Mouse (Mus musculus) heart, postnatal 25 days (tissue): ENCODE data around the gene Isg20. TPM values are rescaled to one million over a fixed set of nuclear protein-coding genes. Genes with fewer than 3 reads are reported as not detected.

Experiments
- DNase-seq: peaks from one replicate; pipeline ENCODE4 v3.0.0; 2022; ENCODE audit warnings: low spot score
- intact Hi-C: fragments of 180-260 bp; cut with DNase I; formaldehyde crosslinking; loops from one replicate; pipeline ENCODE4 v1.15.1; 2025
- total RNA-seq, 2 experiments: library from RNA; stranded (reverse); gene quantifications; 2 replicates each; pipeline ENCODE4 v1.2.3; 2021

The Isg20 gene
- 10 to 100 TPM; 11.8 to 16.4 TPM for total RNA-seq

DNA sequence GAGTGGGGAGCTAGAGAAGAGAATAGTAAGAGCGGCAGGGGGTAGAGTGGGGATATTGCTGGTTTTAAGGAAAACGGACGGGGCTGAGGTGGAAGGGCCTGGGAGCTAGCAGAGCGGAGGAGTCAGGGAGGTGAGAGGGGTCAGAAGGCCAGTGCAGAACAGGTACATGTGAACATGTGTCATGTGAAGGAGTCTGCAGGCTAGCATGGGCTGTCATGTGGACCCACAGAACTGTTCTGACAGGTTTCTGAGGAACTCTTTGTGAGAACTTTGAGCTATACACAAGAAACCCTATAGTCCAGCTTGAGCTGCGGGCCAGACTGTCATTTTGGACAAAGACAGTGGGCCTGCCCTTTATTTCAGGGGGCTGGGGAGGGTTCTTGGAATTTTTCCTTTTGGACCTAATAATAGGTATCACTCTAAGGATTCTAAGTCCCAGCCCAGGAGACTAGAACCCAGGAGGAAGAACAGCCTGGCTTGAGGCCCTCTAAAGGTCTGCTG, at the start of gene Isg20:
Isg20 (plus strand) TSS at position 451 of the 501 bp plus-strand sequence.
- intact Hi-C loops = no loop called here
- DNase-seq = no peak

DNA sequence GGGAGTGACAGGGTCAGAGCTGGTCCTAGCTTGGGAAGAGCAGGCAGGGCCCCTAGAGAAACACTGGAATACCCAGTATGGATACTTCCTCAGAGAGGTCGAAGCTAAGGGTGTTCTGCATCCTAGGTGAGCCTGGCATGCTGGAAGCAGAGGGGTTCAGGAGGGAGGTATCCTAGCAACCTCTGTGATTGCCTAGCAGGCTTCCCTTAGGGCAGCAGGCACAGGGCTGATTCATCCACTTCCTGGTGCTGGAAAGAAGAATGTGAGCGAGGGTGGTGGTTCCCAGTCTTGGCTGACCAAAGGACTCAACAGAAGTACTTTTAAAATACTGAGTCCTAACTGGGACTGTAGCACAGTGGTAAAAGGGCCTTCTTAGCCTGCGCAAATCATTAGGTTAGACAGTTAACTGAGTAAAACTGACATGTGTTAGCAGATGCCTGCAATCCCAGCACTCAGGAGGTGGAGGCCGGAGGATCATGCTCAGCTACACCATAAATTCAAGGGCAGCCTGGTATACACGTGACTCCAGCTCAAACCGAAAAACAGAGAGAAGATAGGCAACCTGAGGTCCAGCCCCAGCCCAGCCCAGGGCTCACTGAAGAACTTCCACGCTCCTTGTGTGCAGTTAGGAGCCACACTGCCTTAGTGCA, 49.3 kb upstream of the Isg20 start:
- intact Hi-C loops = no loop called here
- no peak for DNase-seq

DNA sequence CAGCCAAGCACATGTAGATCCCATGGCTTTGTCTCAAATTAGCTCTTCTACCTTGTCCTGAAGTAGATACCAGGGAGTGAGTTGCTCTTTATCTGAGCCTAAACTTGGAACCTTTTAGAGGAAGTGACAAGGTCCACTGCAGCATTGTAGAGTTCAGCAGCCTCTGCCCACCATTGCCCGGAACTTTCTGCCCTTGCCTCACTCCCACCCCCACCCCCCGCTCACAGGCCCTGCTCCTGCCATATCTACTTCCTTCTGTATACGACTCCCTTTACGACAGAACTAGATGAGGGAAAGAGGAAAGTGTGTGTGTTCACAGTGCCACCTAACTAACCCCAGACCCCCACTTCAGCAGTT, 48.8 kb upstream of the Isg20 start:
- intact Hi-C loops = no loop called here
- no peak for DNase-seq

- intact Hi-C loops = no loop called here
- DNase-seq = no peak
These were observed 47.8 kb upstream of the Isg20 start for GRCm38 (mm10) chr7:78865212-78865949.

DNA sequence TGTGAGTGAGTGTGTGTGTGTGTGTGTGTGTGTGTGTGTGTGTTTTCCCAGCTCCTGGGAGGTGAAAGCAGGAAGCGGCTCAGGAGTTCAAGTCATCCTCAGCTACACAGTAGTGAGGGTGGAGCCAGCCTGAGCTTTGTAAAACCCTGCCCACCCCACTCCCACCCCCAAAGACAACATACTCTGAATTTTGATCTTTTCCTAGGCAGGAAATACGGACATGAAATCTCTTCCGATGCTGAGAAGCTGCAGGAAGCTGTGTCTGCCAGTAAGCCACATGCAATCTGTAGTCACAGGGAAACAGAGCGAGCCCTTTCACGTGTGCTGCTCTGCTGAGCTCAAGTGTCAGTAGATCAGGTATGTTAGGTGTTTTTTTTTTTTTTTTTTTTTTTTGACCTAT, 44.5 kb upstream of the Isg20 start:
- intact Hi-C loops = no loop called here
- no peak for DNase-seq

- intact Hi-C loops = no loop called here
- no peak for DNase-seq
These were observed 40.9 kb upstream of the Isg20 start for GRCm38 (mm10) chr7:78872366-78872765.

- no peak for DNase-seq
- intact Hi-C loops = no loop called here
These were observed 40.4 kb upstream of the Isg20 start for GRCm38 (mm10) chr7:78872831-78873230.

- intact Hi-C loops = no loop called here
- DNase-seq = no peak
These were observed 31.4 kb upstream of the Isg20 start for GRCm38 (mm10) chr7:78881607-78882468.

- intact Hi-C loops = no loop called here
- DNase-seq = no peak
These were observed 30.8 kb upstream of the Isg20 start for GRCm38 (mm10) chr7:78882469-78882837.

GRCm38 (mm10) chr7:78883016-78883725, 30.1 kb upstream of the Isg20 start:
- DNase-seq = no peak
- intact Hi-C loops = no loop called here

DNA sequence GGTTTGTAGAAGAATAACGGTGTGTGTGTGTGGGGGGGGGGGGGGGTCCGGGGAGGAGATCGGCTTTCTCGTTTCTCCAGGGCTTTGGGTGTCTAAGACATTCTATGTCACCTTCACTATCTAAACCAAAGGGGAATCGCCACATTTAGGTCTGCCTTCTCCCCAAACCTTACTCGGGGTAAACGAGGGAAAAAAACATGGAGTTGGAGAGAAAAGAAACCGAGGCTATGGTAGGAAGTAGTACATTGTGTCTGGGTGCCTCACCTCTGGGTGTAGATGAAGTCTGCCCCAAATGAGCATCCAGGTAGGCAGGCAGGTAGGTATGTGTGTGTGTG, 29.5 kb upstream of the Isg20 start:
- intact Hi-C loops = no loop called here
- DNase-seq = no peak

- no peak for DNase-seq
- intact Hi-C loops = no loop called here
These were observed 29.1 kb upstream of the Isg20 start for GRCm38 (mm10) chr7:78884139-78884538.

DNA sequence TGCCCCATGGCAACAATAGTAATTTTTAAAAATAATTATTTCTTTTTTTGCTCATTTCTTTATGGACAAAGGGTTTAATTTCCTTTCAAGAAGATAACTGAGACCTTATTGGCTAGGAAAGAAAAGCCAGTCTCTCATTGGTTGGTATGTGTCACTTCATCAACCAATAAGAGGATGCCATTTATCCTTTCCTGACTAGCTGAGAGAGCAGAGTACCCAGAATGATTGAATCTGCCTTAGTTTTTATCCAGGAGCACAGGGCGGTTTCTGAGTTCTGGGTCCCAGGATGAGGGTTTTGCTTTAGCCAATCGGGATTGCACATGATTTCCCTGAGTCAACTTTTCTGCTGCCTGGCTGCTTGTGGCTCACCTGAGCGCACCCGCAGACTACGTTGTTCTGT, 27.8 kb upstream of the Isg20 start:
- no peak for DNase-seq
- intact Hi-C loops = no loop called here

DNA sequence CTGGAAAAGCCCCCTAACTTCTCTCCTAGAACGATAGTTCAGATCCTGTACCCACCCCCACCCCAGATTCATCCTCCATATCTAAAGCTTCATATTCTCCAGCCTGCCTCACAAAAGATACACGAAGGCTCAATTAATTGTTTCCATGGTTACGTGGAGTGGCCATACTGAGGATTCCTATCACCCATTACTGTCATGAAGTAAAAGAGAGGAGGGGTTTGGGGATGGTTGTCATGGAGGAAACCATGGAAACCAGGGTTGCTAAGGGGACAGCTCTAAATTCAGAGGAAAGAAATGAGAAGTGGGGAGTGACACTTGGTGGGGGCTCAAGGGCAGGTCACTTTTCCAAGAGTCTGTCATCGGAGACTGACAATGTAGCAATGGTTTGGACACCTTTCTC, 26.7 kb upstream of the Isg20 start:
- intact Hi-C loops = no loop called here
- DNase-seq = no peak

DNA sequence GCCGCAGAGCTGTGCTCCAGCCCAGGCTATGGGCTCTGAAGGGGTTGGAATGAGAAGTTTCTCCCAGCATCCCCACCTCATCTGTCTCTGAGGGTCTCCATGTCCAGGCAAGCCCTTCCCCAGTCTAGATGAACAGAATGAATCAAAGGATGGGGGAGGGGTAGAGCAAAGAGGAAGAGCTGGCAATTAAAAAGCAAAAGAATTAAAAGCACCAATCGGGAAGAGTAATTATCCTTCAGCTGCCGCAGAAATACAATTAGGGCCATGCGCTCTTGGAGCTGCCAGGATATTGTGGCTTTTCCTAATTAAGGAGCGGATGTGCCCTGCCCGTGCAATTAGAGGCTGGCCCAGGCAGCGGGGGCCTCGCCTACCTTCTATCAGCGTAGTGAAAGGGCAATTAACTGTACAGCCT, 25.8 kb upstream of the Isg20 start:
- DNase-seq = no peak
- intact Hi-C loops = no loop called here

- intact Hi-C loops = loop anchor here (1.0 to 5.0 kb wide), 3 partner anchors 44 to 323 kb away; partner anchors contain the start of gene Det1
- no peak for DNase-seq
These were observed 22.6 kb upstream of the Isg20 start for GRCm38 (mm10) chr7:78890641-78891040.

DNA sequence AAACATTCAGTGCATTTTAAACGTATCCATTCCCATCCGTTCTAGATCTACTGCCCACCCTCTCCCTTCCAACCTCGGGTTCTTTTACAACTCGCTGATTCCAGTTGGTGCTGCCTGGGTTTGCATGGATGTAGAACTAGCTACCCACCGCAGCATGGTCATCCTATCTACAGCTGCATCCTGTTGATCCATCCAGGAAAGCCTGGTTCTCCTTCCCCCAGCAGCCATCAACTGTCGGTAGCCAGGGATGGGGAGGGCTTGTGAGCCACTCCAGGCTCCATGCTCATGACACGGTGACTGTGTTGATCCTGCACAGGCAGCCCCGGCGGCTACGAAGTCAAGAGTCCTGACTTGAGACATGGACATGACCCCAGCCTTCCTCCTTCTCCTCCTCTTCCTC, 19.3 kb upstream of the Isg20 start:
- no peak for DNase-seq
- intact Hi-C loops = loop anchor here (5.0 kb wide), 1 partner anchor 327 kb away; no protein-coding TSS in a partner anchor

DNA sequence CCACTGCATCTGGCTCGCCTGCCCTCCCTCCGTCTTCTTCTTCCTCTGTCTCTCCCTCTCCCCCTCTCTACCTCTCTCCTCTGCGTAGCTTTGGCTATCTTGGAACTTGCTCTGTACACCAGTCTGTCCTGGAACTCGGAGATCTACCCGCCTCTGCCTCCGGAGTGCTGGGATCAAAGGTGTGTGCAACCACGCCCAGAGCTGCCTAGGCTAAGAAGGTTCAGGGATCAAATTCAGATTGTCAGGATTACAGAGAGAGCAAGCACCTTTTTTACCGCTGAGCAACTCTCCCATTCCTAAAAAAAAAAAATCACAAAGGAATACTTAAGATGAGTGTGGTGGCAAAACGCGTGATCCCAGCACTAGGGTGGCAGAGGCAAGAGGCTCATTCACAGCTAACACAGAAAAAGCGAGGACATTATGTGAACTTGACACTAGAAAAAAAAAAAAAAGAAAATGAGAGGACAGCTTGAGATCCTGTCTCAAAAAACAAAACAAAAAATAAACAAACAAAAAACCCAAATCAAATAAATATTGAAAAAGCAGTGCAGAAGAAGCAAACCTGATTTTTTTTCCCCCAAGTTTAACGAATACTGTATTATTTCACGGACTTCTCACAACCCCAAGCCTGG, 18.1 kb upstream of the Isg20 start:
- intact Hi-C loops = no loop called here
- no peak for DNase-seq

- DNase-seq = peak; percentile 97
- intact Hi-C loops = no loop called here
These were observed 17.4 kb upstream of the Isg20 start, which contains the start of gene Aen for GRCm38 (mm10) chr7:78895653-78896333. TSS of gene Aen (plus strand) at chr7:78895854.
